Mouse (Mus musculus): ENCODE measurements around the gene Acat1.

Acat1 gene

GRCm38 (mm10) chr9:53609968-53610781, at the start of gene Acat1:
Gene Acat1 (minus strand): TSS chr9:53610382.
- peak; percentile 98 to 99 for DNase-seq

- no peak for DNase-seq
Measured at GRCm38 (mm10) chr9:53634796-53635195, 24.6 kb upstream of the Acat1 start.

GRCm38 (mm10) chr9:53615246-53615645, 5.1 kb upstream of the Acat1 start:
- no peak for DNase-seq

GRCm38 (mm10) chr9:53614286-53614685, 4.1 kb upstream of the Acat1 start:
- no peak for DNase-seq

DNA sequence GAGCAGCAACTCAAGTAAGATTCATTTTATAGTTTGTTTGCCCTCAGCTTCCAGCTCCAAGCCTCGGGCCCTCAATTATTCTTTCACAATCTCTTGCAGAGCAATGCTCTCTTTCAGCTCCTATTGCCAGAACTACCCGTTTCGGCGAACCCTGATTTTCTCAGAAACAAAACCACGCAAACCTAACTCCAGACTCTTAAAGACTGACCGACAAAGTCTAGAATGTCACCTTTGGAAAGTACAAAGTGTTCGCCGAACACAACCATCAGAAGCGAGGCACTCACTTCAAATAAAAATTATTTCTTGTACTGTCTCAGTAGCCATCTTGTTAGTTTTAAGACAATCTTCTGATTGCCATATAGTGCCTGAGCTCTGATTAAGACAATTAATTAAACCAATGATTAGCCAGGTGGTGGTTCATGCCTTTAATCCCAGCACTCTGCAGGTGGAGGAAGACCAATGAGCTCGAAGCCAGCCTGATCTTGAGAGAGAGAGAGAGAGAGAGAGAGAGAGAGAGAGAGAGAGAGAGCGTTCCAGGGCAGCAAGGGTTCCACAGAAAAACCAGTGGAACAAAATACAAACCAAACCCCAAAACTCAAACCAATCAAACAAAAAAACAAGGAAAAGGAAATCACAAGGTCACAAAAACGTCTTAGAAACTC, 745 bp downstream of the Acat1 start:
- DNase-seq: peak; percentile 19 to 26

DNA sequence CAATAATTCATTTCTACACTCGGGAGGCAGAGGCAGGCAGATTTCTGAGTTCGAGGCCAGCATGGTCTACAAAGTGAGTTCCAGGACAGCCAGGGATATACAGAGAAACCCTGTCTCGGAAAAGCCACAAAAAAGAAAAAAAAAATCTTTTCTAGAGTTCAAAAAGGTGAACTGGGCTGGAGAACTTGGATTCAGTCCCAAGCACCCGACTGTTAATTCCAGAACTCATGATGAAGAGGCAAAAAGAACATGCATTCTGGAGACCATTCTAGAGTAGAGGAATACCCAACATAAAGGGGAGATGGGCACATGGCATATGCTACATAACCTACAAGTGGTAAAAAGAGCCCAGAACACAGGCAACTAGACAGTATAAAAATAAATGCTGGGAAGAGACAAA, 2.4 kb downstream of the Acat1 start:
- DNase-seq: peak in 1 of 2 experiments; percentile 42

GRCm38 (mm10) chr9:53607192-53607591, 3.0 kb downstream of the Acat1 start:
- DNase-seq: no peak

- DNase-seq: peak in 1 of 2 experiments; percentile 26
Measured at GRCm38 (mm10) chr9:53604954-53605353, 5.2 kb downstream of the Acat1 start.

- DNase-seq: no peak
Measured at GRCm38 (mm10) chr9:53603849-53604248, 6.3 kb downstream of the Acat1 start.

DNA sequence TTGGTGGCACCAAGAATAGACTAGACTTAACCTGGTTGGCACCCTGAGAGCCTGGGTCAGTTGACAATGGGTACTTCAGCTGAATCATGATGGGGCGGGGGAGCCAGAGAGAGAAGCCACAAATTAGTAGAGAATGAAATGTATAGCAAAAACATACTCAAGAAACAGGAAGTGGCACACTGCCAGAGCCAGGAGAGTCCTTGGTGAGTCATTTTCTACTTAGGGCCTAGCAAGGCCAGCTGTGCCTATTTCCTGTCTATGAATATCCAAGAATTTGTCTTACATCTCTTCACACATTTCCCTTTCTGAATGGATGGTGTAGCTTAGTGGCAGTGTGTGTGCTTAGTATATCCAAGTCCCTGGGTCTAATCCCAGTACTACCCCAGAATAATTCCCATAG, 6.8 kb downstream of the Acat1 start:
- peak in 1 of 2 experiments; percentile 42 for DNase-seq

- DNase-seq: peak in 1 of 2 experiments; percentile 51
Measured at GRCm38 (mm10) chr9:53601541-53601940, 8.6 kb downstream of the Acat1 start.

DNA sequence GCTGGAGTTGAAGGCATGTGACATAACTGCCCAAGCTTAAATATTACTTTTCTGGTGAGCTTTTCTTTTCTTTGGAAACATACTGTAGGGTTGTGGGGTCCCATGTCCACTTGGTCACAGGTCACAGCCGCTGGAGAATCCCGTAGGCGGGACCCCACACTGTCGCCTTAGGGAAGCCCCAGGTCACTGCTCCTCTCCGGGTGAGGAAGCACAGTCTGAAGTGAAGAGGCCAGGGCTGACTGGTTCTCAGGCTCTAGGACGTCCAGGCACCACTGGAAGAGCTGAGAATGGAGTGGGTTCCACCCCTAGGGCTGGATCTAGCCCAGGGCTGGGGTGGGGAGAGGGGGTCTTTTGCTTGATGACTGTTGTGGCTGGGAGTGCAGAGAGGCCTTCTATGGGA, 11.6 kb downstream of the Acat1 start:
- peak; percentile 68 to 71 for DNase-seq

DNA sequence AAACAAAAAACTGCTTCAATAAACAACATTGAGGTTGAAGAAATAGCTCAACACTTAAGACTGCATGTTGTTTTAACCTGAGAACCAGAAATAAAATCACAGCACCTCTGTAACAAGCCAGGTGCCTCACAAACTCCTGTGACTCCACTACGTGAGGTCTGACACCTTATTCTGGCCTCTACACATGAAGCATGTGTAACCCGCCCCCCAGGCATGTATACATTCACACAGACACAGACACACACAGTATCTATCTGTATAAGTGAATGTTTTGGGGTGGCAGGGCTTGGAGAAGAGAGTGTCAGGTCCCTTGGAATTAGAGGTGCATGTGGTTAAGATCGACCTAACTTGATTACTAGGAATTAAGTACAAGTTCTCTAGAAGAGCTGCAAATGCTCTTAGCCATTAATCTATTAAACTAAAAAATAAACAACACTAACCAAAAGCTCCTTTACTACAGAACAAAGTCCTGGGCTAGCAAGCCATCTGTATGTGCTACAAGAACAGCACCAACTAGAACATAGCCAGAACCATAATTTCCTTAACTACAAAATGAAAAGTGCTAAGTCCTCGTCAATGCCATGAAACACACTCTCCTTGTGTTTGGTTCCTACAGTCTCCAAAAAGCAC, 13.1 kb downstream of the Acat1 start:
- DNase-seq: no peak

GRCm38 (mm10) chr9:53594764-53595163, 15.4 kb downstream of the Acat1 start:
- peak; percentile 78 to 91 for DNase-seq

DNA sequence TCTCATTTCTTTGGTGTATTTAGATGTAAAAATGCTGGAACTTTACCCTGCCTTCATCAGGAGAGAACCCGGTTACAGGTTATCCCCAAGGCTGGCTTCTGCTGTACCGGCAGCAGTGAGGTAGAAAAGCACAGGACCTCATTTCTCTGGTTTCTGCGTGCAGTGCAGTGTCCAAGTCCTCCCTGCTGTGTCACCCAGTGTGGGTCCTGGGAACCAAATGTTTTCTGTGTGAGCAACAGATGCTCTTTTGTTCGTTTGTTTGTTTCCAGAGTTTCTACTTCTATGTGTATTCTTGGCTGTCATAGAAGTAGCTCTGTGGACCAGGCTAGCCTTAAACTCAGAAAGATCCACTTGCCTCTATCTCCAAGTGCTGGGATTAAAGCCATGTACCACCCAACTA, 28.3 kb downstream of the Acat1 start:
- DNase-seq: no peak

- no peak for DNase-seq
Measured at GRCm38 (mm10) chr9:53575721-53576120, 34.5 kb downstream of the Acat1 start.

DNA sequence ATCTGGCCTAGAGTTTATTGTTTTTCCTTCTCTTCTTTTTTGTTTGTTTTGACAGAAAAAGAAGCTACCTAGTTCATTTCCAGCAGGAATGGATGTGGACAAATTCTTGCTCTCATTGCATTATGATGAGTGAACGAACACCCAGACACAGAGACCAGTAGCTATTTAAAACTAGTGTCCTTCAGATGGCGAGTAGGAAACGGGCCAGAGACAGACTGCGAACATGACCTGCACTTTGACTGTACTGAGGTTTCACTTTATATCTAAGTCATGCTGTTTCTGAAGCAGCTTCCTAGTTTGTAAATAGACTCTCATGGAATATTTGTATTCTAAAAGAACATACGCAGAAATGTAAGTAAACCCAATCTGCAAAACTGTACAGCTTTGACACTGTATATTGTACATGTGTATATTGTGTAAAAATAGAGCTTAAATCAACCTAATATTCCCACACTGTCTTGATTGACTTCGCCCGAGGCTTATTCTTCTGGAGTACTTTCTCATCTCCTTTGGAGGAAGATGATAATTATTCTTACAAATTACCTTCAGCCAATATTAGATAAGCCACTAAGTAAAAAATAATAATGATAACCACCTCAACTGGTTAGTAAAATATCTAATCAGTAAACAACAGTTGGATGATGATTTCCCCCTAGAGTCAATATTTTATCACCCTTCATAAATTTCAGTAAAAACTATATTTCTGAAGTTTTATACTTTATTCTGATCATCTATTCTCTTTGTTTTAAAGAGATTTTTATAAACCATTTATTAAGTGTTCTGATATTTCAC, 37.5 kb downstream of the Acat1 start:
- DNase-seq: no peak

- DNase-seq: no peak
Measured at GRCm38 (mm10) chr9:53570662-53571061, 39.5 kb downstream of the Acat1 start.

DNA sequence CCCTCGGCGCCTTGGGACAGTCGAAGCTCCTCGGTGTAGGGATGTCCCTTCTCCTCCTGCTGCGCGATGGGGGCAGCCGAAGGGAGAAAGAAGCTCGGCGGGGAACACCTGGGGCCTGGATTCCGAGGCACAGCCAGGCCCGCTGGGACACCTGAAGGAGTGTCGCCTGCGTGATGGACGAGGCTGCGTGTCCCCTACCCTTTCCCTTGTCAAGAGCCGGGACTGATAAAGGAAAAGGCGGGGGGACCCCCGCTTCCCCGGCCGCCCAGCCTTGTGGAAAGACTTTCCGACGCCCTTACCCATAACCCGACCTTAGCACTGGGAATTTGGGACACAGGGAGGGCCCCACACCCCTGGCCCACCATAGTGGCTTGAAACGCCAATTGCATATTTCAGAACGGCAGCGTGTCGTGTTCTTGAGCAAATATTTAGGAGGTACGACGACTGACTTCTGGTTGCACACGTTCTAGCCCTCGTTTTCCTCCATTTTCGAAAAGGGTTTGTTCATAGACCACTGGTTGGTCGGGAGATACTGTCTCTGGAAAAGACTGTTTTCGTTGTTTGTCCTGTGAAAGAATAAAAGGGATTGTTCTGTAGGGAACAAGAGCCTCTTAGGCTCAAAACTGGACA, 72.7 kb downstream of the Acat1 start:
- DNase-seq: peak; percentile 3 to 39

DNA sequence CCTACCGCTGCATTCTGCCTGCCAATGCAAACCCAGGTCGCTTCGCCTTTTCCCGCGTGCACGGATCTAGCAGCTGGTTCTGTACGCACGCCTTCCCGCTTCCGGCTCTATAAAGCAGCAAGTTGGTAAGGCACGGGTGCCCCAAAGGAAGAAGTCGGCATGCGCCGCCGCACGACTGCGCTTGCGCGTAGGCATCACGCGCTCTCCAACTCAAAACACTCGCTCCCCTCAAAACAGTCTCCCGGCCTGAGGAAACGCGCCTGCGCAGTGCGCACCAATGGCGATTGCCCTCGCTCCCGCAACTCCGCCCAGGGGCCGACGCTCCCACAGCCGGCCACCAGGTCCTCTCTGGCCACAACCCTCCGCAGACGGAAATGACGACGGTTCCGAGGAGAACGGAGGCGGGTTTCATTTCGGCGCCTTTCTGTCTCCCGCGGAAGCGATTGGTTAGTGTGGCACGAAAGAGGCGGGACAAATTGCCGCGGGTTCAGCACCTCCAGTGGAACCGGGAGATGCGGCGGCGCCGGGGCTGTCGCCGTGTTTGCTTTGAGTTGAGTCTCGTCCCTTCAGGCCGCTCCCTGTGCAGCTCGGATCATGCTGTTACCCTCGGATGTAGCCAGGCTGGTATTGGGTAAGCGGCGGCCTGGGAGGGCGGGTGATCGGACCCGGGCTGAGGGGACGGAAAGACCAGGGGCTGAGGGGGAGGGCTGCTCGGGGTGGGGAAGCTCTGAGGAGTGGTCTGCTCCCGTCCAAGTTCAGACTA, 73.4 kb downstream of the Acat1 start, which contains the start of the genes Atm and Npat:
Gene Atm, minus strand, starts transcription at position 183 of the 763 bp plus-strand sequence.
Gene Npat, plus strand, starts transcription at position 490 of the 763 bp plus-strand sequence.
- DNase-seq: peak; percentile 99
